Mouse (Mus musculus) neutrophil, adult 65 days (primary cell): Measurements from ENCODE around the gene Exph5. TPM values are rescaled to one million over a fixed set of nuclear protein-coding genes. Genes with fewer than 3 reads are reported as not detected.

Source experiments
- total RNA-seq: library from RNA; stranded (reverse); gene quantifications from 2 replicates; pipeline ENCODE4 v1.2.4, GENCODE M21; 2023

Exph5 gene
- total RNA-seq = not detected in 2 replicates

DNA sequence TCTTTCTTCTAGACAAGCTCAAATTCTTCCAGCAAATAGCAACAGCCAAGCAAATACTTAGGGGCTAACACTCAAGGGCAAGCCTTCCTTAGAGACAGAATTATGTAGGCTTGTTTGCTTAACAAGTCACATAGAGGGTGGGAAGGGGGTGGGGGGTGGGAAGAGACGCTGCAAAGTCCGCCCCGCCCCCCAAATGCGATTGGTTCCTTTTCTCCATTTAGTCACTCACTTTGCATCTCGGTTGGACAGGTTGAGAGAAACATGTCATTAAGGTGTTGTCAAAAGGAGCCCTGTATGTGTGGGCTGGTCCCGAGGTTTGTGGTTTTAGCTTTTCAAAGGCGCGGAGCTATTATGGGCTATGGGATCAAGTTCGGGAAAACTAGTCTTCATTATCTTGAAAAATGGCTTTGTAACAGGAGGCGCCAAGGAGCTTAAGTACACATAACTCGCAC, at the start of gene Exph5:
TSS of gene Exph5 (plus strand) at position 402 of the 452 bp plus-strand sequence.

DNA sequence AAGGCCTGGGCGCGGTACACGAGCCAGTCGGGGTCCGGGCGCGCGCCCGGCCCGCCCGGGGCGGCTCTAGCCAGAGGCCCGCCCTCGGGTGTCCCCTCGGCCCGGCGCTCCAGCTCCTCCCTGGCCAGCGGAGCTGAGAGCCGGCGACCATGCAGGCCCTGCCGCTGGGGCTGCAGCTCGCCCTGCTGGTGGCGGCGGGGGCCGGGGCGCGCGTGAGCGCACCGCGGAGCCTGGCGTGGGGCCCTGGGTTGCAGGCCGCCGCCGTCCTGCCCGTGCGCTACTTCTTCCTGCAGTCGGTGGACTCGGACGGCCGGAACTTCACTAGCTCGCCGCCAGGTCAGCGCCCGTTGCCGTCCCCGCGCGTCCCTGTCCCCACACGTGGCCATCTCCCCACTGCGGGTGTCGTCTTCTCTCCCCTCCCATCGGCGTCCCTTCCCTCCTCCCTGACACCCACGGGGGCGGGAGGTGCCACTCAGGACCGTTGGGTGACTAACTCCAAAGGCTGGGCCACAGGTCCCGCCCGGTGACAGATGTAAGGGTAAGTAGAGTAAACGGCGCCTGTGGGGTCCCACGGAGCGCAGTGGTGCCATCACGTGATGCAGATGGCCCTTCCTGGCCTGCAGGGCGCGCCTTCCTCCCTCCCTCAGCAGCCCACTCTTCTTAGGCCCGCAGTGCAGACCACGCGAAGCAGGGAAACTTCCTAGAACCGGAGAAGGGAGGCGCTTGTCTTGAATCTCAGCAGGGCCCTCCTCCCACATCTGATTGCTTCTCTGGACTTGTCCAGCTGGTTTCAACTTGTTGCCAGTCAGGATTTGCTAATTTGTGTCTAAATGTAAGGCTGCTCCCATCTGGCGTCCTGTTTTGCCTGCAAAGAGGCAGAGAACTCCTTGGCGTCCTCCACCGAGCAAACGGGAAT, 82.7 kb downstream of the Exph5 start, which contains the start of gene Kdelc2:
TSS of gene Kdelc2 (plus strand) at position 75 of the 916 bp plus-strand sequence.

GRCm38 (mm10) chr9:53402291-53402711, 100.8 kb downstream of the Exph5 start, which contains the start of gene 4930550C14Rik:
Gene 4930550C14Rik, plus strand, starts transcription at chr9:53402325.

Other genes starting within 250 kb of the Exph5 start
- 7.5 and 11.3 TPM in 2 replicates for gene Ddx10, start 53.6 kb upstream of the Exph5 start, total RNA-seq
- gene Kdelc2, start 82.4 kb downstream of the Exph5 start, total RNA-seq = 0.98 and 2.4 TPM in 2 replicates
- not detected in 2 replicates for gene 4930550C14Rik, start 100.7 kb downstream of the Exph5 start, total RNA-seq
- gene Atm, start 235.1 kb downstream of the Exph5 start, total RNA-seq = 6.9 and 7.3 TPM in 2 replicates
- gene Npat, start 235.4 kb downstream of the Exph5 start, total RNA-seq = 17.2 and 21.2 TPM in 2 replicates